Mouse (Mus musculus): ENCODE measurements around the gene Zfp346.
"Not testable (repeated sequence)": the region's sequence is repeated elsewhere in the genome, so short reads cannot be mapped to it uniquely, and the experiment has no call there.

Zfp346 gene

DNA sequence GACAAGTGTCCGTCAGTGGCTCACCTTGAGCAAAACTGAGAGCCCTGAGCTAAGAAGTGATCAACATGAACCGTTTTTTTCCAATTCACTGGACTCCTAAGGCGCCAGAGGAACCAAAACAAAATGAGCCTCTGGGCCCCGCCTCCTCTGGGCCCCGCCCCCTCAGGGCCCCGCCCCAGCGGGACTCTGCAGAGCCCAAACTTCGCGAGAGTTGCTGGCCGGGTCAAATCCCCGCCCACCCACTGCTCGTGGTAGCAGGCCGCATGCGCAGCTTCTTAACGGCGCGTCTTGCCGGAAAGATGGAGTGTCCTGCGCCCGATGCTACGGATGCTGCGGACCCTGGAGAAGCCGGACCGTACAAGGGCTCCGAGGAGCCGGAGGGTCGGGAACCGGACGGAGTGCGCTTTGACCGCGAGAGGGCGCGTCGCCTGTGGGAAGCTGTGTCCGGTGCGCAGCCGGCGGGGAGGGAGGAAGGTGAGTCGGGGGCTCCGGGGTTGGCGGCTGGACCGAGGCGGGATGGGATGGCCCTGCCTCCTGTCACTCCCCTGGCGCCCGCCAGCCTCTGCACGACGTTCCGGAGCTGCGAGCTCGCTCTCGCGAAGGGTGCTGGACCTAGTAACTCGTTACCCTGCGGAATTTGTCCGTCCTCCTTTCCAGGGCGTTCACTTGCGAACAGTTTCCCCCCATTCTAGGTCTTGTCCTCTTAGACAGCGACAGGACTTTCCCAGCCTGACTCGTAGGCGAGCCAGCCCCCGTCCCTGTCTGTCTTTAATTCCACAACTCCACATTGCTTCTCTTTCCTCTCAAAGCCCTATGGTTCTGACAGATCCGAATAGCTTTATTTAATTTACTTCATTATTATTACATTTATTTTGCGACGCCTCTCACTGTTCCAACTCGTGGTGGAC, at the start of gene Zfp346:
Zfp346 (plus strand) TSS at position 267 of the 908 bp plus-strand sequence.
- DNase-seq = peak; percentile 96 to 97

DNA sequence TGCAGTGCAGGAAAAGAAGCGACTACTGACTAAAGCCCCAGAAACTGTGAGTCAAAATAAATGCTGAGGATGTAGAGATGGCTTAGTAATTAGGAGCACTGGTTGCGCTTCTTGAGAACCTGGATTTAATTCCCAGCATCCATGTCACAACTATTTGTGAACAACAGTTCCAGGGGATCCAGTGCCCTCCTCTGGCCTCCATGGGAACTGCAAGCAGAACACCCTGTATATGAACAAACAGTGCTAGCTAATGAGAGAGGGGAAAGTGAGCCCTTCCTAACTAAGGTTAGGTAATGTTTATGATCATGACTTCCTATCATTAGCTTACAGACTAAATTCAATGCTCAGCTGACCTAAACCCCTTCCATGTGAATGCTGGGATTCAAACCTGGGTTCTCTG, 47.1 kb upstream of the Zfp346 start:
- peak; percentile 7 to 37 for DNase-seq

DNA sequence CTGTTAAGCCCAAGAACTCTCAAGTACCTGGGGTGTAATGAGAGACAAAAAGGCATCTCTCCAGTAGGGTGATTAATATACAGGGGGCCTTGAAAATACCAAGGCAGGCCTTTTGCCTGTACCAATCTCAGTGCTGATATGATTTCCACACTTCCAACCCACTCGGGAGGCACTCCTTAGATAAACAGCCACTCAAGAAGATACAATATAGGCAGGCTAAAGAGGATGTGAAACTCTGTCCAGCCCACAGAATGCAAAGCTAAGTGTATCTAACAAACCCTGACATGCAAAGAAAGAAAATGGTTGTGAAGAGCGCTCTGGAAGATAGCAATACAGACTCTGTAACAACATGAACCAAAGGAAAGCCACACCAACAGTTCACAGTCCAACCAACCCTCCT, 41.8 kb upstream of the Zfp346 start:
- DNase-seq = no peak

DNA sequence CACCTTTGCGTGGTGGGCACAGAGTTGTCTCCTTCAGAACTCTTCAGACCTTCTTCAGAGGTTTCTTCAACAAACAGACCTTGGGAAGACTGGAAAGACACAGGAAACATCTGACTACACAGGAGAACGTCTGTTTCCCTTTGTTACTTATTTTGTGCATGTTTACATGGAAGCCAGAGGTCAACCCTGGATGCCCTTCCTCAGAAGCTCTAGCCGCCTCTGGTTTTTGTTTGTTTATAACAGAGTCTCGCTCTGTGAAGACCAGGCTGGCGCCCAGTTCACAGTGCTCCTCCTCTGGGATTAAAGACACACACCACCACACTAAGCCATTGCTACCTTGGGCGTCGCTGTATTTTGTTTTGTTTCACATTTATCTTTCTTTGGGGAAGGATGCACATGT, 35.4 kb upstream of the Zfp346 start:
- DNase-seq = no peak

DNA sequence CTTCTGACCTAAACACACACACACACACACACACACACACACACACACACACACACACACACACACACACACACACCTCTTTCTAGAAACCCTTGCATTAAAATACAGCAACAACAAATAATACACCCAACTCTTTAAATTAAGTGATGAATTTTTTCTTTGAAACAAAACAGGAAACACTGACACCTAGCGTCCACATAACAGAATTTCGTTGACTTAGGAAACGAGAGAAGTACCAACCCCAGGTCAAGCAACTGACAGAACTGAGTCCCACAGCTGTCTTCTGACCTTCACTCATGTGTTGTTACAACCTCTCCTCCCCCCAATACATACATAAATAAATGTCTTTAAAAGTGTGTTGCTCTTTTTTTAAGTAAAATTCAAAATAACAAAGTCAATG, 33.8 kb upstream of the Zfp346 start:
- peak; percentile 19 to 27 for DNase-seq

DNA sequence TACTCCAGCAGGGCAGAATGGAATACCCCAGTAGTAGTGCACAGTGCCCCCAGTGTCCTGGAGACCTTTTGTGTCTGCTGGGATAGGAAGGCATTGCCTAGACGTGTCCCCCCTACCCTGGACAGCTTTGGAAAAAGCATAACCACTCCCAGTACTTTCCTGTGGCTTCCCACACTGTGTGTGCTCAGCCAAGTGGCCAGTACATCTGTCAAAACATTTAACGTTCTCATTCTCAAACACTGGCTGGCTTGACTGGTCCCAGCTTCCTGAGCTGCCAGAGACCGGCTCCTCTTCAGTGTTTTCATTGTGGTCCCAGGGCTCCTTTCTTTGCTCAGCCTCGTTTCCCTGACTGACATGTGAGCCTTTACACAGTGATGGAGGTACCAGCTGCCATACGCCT, 29.5 kb upstream of the Zfp346 start:
- no peak for DNase-seq

DNA sequence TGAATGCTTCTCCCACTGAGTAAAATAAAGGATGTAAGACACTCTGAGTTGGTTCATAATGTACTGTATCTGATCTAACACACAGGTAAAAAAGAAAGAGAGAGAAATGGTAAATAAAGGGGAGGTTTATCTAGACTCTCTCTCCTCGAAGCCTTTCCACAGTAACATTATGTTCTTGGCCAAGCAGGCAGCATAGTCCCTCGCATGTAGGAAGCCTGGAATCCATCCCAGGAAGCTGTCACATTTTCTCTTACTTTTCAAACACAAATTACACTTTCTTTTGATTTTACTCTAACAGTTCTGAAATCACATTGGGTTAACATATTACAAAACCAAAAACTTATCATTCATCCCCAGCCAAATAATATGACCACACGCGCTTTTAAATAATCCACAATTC, 12.5 kb upstream of the Zfp346 start:
- DNase-seq = no peak

DNA sequence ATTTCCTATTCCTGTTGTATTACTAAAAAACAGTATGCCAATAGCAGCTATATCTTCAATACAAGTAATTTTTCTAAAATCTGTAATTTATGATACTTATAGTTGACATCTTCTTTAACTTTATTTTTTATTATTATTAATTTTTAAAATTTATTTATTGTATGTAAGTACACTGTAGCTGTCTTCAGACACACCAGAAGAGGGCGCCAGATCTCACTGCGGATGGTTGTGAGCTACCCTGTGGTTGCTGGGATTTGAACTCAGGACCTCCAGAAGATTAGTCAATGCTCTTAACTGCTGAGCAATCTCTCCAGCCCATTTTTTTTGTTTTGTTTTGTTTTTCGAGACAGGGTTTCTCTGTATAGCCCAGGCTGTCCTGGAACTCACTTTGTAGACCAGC, 7.3 kb upstream of the Zfp346 start:
- not testable (repeated sequence) for DNase-seq

DNA sequence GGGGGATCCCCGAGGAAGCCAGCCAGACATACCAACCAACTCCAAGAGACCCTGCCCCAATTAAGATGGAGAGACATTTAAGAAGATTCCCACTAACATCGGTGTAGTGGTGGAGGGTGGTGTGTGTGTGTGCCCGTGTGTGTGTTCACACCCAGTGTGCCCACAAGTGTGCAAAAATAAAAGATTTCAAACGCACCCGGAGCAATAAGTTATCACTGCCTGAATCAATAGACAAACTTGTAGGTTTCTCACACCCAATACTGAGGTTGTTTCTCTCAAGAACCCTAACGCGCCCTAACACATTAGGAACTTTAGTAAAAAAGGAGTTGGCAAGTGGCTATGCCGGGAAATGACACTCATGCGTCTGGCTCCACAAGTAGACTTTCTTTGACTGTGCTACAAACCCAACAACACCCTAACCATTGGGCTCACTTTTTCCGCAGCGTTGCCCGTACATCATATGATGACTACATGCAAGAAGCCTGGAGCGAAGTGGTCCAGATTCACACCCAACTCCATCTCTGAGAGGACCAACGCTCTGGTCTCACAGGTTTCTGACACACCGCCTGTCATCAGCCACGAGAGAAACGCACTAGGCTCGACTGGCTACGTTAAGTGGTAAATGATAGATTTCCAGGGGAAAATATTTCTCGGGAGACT, 5.9 kb upstream of the Zfp346 start:
- peak in 1 of 2 experiments; percentile 19 for DNase-seq

DNA sequence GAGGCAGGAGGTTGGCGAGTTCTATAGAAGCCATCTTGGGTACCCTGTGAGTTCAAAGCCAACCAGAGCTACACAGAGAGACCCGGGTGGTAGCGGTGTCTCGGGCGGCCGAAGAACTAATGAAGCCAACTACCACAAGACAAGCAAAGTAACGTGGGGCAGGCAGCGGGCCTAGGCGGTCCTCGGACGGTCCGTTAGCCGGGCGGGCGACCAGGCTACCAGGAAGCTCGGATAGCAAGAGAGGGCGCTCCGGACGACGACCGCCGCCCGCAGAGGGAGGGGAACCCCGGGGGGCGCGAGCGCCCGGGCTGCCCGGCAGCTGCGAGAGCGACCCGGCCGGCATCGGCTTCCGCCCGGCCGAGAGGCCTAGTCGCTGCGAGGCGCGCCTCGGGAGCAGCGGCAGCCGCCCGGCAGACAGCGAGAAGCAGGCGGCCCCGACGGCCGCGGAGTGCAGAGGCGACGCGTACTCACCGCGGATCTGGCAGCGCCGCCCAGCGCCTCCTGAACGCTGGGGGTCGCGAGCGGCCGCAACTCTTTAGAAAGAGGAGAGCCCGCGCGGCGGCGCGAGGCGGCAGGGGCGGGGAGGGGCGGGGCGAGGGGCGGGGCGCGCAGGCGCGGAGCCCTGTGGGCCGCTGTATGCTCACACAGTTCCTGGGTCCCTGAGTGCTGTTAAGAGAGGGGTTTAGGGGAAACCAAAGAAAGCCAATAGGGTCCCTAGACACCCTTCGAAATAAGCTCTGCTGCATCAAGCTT, 5.2 kb upstream of the Zfp346 start, which contains the start of gene Uimc1:
Uimc1 (minus strand) TSS at position 575 of the 753 bp plus-strand sequence.
- DNase-seq = peak; percentile 72 to 79

DNA sequence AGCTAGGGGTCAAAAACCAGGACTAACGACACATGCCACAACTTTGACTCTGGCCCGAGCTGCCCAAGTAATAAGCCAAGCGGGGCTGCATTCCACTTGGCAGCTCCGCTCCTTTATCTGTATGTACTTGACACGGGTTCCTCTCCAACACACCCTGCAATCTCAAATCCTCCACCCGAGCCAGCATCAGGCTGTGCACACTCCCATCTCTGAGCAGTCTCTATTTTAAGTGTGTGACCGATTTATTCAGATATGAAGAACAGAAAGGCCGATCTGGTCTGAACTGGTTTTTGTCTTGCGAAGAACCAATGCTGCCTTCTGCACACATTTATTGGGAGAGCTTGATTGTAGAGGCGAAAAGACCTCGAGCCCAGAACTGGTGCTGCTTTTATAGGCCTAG, 3.5 kb upstream of the Zfp346 start:
- DNase-seq = no peak

DNA sequence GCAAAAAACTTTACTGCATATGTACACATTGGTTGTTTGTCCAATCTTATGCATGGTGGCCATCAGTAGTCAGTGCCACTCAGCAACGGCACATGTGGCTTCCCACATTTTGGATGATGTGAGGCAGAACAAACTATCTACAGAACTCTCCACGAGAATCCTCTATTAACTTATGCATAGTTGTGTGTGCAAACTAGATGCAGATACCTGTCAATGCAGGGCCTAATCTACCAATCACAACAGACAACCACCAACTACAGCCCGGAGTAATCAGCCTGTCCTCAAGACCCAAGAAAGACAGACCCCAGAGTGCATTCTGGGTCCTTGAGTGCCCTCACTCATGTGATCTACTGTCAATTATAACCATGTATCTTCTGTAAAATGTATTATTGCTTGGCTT, 2.7 kb upstream of the Zfp346 start:
- DNase-seq = no peak

DNA sequence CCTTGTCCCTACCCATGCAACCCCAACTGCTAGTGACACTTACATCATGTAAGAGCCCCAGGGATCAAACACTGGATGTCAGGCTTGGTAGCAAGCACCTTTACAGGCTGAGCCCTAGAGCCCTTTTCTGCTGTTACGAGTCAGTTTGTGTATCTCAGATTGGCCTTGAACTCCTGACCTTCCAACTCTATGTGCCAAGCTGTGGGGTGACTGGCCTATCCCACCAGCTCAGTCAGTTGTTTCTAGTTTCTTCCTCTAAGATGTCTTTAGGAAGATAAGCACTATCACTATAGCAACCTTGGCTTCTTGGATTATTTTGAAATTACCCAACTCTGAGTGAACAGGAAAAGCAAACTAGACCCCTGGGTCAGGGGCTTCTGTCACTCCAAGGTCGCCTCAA, 1.8 kb upstream of the Zfp346 start:
- no peak for DNase-seq

DNA sequence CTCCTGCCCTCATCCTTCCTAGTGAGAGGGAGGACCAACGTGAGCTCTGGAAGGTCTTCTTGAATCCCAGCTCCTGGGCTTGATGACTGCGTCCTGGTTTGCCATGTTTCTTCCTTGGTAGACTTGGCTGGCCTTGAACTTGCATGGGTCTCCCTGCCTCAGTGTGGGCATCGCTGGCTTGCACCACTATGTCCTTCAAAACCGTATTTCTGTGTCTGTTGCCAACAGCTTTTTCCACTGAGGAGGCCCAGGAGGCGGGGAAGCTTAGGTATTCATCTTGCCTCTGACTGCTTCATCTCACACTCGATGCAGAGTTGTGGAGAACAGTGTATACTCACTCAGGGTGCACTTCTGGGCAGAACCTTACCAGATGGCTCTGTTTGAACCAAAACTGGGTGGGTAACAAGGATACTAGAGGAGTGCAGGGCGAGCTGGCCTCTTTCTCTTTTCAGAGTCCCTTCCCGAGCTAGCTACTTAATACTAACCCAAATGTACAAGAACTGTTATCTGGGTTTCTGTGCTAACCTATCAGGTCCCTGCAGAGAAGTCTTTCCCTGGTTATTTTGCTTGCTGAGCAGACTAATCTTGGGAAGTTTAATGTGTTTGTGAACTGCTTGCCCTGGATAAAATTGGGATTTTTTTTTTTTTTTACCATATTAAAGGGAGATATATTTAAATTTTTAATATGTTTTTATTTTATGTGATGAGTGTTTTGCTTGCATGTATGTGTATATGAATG, 1.0 kb downstream of the Zfp346 start:
- DNase-seq = peak; percentile 21 to 32

DNA sequence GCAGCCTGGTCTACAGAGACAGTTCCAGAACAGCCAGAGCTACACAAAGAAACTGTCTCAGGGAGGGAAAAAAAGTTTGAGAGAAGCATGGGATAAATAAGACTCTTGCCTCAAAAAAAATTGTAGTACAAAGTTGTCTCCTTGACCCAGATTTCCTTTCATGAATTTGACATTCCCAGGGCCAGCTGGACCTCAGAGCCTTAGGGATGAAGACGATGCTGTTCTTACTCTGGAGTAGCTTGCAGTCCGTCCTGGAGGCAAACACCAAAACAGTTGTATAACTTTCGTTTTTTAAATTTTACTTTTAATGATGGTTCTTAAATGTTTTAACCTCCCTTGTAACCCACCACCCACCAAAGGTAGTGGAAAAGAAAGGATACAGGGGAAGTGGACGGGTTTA, 2.0 kb downstream of the Zfp346 start:
- DNase-seq = no peak

DNA sequence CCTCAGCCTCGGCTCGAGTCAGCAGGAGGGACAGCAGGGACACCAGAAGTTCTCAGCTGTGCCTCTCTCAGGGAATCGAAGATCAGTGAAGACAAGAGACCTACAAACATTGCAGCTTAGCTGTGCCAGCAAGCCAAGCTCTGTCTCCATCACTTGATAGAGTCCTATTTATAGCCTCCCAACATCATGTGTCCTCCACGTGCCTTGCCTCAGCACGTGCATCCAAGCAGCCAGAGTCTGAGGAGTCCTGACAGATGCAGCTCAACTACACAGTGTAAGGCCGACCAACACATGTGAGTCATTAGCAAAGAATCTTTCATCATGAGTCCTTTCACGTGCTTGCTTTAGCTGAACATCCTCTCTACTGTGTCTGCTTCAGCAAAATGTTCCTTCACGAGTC, 2.6 kb downstream of the Zfp346 start:
- no peak for DNase-seq

DNA sequence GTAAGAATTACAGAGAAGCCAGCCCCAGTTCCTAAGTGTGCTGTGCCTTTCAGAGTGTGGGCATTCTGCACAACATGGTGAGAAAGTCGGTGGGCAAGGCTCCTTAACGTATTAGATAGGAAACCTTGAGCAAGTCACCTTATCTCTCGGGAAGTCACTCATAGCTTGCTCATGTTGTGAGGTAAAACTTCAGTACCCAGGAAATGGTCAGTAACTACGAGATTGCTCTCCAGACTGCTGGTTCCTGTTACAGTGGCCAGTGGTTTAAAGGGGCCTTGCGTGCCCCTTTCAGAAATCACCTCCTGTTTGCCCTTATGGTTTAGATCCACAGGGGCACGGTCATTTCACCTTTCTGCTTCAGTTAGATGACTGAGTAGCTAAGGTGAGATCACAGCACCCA, 9.3 kb downstream of the Zfp346 start:
- DNase-seq = no peak

DNA sequence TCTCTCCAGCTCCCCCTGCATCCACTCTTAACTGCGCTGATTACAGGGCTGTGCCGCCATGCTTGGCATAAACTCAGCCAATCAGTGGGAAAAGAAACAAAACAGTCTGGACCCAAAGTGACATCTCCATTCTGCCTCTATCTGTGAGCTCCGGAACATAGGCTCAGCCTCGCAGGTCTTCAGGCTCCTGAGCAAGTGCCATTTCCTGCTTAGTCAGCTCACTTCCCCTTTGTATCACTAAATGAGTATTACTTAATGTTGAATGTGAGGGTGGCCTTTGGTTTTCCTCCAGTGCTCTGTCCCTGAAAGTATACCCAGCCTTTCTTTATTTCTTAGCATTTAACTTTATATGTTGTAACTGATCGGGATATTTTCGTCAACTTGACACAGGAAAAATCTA, 19.8 kb downstream of the Zfp346 start:
- no peak for DNase-seq

DNA sequence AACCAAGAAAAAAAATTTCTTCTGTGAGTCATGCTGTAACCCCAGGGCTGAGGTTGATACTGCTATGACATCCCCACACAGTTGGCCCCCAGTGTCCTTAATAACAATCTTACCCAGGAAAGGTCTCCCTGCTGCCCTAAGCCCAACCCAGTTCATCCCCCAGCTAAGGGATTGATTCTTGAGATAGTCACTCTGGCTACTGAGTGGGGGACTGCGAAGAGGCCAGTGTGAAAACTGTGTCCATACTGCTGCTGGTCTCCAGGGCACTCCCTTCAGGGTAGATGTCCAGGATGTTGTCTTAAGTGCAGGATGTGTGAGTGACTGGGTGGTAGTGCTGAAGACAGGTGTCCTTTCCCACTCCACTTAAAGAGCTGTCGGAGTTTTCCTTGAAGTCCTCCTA, 28.3 kb downstream of the Zfp346 start, which contains the start of gene Gm17617:
Gm17617 (minus strand) TSS at position 101 of the 400 bp plus-strand sequence.
- no peak for DNase-seq

DNA sequence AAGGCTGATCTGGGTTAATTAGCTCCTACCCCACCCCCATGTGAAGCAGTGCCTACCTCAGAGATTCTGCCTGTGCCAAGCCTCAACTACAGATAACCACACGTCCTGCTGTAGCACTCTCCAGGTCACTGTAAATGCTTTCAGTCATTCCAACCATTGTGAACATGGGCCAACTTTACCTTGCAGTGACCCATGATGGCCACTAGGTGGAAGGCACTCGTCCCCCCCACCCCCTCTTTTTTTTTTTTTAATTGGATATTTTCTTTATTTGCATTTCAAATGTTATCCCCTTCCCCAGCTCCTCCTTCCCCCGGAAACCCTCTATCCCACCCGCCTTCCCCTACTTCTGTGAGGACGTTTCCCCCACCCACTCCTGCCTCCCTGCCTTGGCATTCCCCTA, 30.3 kb downstream of the Zfp346 start:
- peak; percentile 13 to 17 for DNase-seq

DNA sequence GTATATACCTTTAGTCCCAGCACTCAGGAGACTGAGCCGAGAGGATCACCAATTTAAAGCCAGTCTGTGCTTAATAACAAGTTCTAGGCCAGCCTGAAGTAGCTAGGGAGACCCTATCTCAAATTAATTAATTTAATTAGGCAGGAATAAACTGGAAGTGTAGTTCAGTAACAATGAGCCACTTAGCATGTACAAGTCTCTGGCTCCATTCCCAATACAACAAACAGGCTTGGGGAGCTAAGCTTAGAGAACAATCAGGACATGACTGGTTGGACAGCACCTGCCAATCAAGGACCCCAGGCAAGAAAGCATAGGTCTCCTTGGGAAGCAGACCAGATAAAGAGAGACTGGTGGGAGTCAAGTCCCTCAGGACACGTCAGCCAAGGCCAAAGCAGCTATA, 35.2 kb downstream of the Zfp346 start:
- no peak for DNase-seq

DNA sequence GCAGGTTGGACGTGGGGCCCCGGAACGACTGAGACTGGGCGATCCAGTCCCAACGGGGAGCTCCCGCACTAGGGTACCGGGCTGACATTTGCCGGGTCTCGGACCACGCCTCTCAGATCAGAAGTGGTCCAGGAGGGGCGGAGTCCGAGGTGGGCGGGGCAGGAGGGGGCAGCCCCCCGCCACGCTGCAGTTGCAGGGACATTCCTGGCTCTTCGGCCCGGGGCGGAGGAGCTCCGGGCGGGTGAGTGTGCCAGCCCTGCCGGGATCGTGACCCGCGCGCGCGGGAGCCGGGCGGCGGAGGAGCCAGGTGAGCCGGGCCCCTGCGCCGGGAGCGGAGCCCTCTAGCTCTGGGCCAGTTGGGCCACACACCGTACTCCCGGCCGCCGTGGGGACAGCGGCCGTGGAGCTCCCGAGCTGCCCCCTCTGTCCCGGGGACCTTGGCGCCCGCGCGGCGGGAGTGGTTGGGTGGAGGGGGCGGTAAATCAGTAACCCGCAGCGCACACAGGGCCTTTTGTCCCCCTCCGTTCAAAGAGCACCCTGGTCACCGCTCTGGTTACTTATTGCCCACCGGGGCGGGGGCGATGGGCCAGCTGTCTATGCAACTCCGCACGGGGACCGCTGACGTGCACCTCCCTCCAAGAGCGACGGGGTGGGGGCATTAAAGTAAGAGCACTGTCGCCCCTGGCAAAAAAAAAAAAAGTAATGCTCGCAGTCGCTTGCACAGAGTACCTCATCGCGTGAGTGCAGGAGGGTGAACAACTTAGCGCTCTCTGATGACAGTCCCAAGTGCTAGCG, 47.7 kb downstream of the Zfp346 start, which contains the start of gene Fgfr4:
Fgfr4 (plus strand) TSS at position 20 of the 795 bp plus-strand sequence.
- peak in 1 of 2 experiments; percentile 10 for DNase-seq

Data from cerebellum, adult 18-20 months (tissue).